Mouse (Mus musculus) spleen, embryonic (tissue): ENCODE results near the gene Gm10600.
"Not testable (repeated sequence)": the region's sequence is repeated elsewhere in the genome, so short reads cannot be mapped to it uniquely, and the experiment has no call there.

Experiments used
- CTCF ChIA-PET: fragments of 350-600 bp; sonication (Branson Sonifier 250); formaldehyde crosslinking; loops from one replicate; lab custom pipeline; 2022; lab: Charles Lee

The Gm10600 gene

DNA sequence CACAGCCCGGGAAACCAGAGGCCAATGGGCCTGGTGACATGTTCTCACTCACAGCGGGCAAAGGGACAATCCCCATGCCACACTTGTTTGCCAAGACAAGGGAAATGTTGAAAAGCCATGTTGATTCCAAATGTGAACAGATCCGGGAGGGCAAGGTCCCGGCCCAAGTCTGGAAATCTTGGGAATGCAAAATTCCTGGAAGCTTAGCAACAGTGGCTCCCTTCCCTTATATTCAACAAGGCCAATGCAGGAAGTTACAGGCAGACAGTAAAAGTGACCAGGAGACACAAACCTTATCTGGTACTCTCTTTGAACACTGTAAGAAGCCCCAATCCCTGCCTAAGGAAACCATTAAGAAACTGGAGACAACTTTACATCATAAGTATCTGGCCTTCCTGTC is at the start of gene Gm10600:
Gm10600 (plus strand) TSS at position 301 of the 400 bp plus-strand sequence.
- CTCF ChIA-PET = not testable (repeated sequence)

- CTCF ChIA-PET = not testable (repeated sequence)
Observed at GRCm38 (mm10) chr4:42255467-42255866, 15.0 kb downstream of the Gm10600 start, which contains the start of gene Ccl21b. Ccl21b (plus strand) TSS chr4:42255767.
